Mouse (Mus musculus) CH12.LX (cell line): ENCODE data around the gene Spopl.

Experiments
- CTCF ChIP-seq, 2 experiments: IDR thresholded peaks in 1 of 2; conservative IDR thresholded peaks in 1 of 2; 2 replicates each; pipeline ENCODE4 v1.5.1; 2011 to 2012; ENCODE audit warnings: low read depth in 2 of 2, low read length in 2 of 2, improper control_type of control experiment in 1 of 2, inconsistent platforms in 1 of 2, mild to moderate bottlenecking in 1 of 2, moderate library complexity in 1 of 2
- EP300 ChIP-seq: IDR thresholded peaks from 2 replicates; pipeline ENCODE4 v1.6.1; 2011; ENCODE audit warnings: low read length, improper control_type of control experiment
- NELFE ChIP-seq: IDR thresholded peaks from 2 replicates; pipeline ENCODE4 v1.6.1; 2011; ENCODE audit warnings: low read depth, low read length, improper control_type of control experiment

- TF ChIP-seq NELFE (no peak), EP300 (no peak), CTCF (conservative IDR thresholded peaks at IDR 0.05 in 1 of 2, IDR thresholded peaks at IDR 0.05 in 1 of 2; ENCODE audit: low read depth in 2 of 2, low read length in 2 of 2) (no peak)
Measured at GRCm38 (mm10) chr2:23605391-23605790, 33.5 kb upstream of the Spopl start.
